Mouse (Mus musculus) thymus, postnatal 4 days (tissue): ENCODE measurements around the gene Sik1.

Experiments used
- DNase-seq: peaks from one replicate; pipeline ENCODE4 v3.0.0; 2021

The Sik1 gene

DNA sequence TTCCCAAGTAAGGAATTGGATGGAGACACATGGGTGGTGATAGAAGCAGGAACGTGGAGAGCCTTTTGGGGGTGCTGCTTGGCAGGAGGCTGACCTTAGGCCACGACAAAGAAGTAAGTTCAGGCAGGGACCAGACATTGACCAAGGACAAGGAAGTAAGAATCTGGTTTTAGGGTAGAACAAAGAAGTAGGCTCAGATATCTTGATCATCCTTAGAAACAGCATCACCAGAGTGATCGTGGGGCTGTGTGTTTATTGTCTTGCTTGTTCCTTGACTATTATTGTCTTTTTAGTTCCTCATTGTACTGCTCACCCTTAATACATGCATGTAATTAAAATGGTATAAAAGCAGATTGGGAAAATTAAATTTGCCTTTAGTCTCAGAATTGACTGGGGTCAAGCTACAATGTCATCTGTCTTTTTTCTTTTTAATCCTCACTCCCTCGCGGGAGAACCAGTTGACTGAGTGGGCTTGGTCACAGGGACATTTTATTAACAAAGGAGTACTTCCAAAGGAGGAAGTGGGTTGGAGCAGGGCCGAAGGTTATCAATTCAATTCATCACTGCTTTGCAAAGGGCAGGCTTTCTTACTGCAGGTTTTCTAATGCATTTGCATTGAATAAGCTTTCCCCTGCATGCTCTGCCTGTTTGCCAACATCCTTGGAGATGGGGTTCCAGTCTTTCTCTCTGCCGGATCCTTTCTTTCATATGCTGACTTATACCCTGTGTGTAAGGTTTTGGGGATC lies 53.2 kb downstream of the Sik1 start:
- DNase-seq = no peak

DNA sequence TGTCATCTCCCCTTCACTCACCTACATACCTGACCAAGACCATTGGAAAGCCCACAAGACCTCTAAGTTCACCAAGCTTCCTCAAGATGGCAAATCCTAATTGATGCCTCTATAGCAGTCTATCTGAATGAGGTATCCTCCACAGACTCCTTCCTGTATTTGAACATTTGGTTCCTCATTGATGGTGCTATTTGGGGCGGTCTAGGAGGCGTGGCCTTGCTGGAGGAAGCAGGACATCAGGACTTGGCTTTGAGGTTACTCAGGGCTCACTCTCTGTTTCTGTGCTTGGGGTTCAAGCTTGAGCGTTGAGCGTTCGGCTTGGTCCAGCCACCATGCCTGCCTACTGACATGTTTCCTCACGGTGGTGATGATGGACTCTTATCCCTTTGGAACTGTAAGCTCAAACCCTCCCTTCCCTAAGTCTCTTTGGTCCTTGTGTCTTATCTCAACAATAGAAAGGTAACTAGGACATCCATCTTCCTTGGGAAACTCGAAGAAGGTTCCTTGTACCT lies 54.7 kb downstream of the Sik1 start:
- no peak for DNase-seq

DNA sequence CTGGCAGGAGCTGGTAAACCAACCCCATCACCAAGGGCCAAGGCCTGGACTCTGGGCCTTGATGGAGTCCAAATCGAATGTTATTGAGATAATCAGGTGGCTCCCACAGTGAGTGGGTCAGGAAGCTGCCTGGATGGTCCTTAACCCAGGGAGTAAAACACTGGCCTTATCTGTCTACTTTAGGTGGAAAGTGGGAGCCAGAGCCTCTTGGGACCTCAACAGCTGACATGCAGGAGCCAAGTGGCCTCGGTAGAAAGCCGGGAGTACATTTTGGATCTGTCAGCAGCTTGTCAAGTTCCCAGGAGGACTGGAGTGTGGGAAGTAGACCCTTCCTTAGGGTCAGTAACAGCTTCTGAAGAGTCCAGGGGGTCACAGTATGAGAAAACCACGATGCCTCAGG lies 59.7 kb downstream of the Sik1 start:
- no peak for DNase-seq
